Mouse (Mus musculus) lung, postnatal 14 days (tissue): ENCODE measurements around the gene Trmt1.

ENCODE experiments used
- DNase-seq: peaks from one replicate; pipeline ENCODE4 v3.0.0; 2021

Gene Trmt1

DNA sequence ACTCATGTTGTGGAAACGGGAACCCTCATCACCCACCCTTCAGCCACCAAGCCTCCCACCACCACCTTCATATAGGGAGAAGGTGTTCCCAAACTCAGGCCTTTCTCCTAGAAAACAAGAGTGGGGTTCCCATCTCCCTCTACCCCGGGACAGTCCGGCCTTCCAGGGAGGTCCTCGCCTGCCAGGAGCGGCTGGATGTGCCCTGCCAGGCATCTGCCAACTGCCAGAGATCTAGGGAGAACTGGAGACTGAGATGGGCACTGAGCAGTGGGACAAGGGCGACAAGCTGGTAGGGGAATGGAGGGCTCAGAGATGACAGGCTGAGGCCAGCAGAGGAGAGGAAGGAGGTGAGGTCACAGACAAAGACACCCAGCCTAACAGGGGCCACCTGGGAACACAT is 47.9 kb downstream of the Trmt1 start:
- no peak for DNase-seq

DNA sequence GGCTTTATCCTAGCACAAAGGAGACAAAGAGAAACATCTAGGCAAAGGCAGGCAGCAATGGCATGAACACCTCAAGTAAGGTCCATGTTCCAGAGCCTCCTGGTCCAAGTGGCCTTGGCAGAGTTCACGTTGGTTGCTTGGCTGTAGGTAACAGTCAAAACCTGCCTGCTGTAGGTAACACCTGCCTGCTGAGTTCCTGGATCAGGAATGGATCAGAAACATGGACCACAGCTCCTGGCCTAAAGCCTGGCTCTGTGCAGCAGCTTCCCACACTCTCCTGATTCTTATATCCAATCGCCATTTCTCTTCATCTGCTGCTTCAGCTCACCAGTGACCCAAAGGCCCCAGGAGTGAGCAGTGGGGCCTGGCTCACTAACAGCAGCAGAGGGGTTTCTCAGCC is 48.6 kb downstream of the Trmt1 start:
- DNase-seq: no peak

DNA sequence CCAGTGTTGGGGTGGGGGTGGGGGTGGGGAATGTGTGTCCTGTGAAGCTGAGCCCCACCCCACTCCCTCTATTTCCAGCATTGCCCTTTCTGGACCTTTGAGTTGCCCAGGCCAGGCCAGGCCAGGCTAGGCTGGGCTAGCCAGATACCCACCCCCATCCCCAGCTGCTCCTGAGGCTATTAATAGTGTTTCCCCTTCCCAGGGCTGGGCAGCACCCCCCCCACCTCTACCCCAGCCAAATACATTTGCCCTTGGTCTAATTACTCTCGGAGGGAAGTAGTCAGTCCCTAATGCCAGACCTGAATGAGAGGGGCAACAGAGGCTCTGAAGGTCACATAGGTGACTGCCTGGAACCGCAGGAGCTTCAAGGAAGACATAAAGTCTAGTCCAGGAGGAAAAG is 49.5 kb downstream of the Trmt1 start:
- DNase-seq: no peak

DNA sequence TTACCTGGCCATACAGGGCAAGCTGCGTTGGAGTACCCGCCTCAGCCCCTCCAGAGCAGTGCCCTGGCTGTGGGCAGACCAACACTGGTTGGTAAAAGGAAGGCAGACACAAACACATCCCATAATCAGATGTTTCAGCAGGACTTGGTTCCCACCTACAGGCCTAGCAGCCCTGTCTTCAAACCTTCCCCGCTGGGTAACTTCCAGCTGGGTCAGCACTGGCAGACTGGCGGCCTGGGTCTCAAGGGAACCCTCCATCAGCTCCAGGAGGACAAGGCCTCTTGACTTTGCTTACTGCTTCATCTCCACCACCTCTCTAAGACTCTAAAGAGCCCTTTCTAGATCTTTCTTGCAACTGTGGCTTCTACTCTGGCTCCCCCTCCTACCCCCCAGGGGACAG is 50.4 kb downstream of the Trmt1 start:
- no peak for DNase-seq

DNA sequence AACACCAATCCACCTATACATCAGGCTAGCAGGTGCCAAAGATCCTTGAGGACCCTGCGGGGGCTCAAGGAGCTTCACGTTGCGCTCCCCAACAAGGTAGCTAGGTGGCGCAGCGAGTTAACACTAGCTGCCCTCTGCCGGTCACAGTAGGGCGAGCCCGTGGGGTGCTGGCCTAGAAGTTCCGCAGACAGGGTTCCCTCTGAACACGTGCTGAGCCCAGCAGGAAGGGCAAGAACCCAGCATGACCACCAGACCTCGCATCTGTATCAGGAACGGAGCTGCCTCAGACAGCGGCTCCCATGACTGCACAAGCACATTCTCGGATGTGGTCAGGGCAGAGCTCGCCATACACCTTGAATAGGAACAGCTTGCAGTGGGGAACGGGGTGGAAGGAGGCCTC is 51.5 kb downstream of the Trmt1 start:
- DNase-seq: peak; percentile 88

DNA sequence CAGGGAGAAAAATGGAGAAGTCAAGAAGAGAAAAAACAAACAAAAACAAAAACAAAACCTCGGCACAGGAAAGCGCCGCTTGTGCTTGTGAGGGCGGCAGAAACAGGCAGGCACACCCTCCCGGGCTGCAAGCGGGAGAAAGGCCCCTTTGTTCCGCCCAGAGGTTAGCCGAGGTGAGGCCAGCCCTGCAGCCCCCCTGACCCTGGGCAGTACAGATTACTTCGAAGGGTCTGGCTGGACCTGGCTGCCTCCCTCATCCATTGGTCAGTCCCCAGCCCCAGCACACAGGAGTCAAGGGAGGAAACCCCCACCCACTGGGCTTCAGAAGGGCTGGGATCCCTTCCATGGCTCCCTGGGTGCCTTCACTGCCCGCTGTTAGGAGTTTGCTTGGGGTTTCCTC is 52.2 kb downstream of the Trmt1 start:
- no peak for DNase-seq

DNA sequence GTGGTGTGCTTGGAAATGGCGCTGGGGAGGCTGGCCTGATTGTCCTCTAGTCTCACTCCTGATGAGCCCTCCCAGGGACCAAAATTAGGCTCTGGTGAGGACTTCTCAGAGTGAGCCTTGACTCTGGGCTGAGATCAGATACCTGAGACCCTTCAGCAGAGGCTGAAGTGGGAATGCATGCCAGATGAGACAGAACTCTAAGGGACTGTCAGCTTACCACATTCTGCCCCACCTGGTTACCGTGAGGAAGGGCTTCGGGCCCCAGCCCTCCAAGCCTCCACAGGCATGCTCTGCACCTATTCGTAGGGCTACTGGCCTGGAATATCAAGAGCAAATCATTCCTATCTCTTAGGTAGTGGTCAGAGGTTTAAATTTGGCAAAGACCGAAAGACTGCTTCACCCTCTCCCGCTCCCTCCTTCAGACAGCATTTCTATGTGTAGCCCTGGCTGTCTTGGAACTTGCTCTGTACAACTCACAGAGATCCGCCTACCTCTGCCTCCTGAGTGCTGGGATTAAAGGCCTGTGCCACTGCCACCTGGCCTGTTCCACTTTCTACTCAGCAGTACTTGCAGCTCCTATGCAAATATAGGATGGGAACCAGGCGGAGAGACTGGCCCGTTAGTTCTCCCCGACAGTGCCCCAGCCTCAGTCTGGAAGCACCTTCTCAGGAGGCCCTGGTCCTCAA is 52.8 kb downstream of the Trmt1 start:
- no peak for DNase-seq

DNA sequence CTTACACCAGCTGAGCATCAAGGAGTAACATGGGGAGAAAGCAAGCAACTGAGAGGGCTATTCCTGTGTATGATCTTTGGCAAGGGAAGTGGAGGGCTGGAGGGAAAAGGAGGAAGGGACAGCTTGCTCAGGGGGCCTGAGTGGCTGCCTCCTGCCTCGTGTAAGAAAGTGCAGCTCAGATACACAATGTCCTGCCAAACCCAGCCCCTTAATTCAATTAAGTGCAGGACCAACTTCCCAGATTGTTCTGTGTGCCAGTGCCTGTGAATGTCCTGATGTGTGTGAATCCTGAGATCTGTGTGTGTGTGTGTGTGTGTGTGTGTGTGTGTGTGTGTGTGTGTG is 53.3 kb downstream of the Trmt1 start:
- no peak for DNase-seq

DNA sequence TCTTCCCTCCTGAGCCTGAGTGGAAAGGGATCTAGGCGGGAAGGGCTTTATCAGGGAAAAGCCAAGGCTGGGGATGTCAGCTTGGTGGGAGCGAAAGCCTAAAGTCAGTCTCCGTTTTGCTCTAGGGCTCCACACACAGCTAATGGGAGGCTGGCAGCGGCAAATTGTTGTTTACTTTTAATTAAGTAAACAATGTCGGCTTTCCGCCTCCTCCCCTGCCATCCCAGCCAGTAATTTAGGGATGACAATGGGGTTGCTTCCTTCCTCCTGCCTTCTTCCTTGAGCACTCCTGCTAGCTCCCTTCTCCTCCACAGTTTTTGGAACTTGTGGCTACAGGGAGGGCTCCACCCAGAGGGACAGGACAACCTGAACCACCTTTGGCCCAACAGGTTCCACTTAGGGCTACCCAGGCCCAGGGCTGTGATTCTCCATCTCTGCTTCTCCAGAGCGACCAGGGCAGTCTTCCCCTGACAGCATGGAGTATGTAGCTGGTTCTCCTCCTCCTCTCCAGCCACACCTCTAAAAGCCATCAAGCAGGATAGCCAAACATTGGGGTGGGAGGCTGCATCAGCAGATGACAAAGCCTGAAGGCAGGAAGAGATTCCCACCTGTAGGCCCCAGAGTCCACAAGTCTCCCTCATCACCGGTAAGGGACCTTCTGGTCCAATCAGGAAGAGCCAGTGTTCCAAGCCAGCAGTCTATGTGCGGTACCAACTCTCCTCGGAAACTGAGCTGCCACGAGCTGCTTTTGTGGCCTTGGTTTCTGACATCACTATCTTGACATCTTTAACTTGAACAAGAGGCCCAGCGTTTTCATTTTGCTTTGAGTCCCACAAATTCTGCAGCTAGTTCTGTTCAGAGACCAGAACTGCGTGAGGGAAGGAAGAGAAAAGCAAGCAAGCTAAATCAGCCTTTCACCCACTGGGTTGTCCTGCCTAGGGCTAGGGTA is 55.1 kb downstream of the Trmt1 start:
- no peak for DNase-seq

DNA sequence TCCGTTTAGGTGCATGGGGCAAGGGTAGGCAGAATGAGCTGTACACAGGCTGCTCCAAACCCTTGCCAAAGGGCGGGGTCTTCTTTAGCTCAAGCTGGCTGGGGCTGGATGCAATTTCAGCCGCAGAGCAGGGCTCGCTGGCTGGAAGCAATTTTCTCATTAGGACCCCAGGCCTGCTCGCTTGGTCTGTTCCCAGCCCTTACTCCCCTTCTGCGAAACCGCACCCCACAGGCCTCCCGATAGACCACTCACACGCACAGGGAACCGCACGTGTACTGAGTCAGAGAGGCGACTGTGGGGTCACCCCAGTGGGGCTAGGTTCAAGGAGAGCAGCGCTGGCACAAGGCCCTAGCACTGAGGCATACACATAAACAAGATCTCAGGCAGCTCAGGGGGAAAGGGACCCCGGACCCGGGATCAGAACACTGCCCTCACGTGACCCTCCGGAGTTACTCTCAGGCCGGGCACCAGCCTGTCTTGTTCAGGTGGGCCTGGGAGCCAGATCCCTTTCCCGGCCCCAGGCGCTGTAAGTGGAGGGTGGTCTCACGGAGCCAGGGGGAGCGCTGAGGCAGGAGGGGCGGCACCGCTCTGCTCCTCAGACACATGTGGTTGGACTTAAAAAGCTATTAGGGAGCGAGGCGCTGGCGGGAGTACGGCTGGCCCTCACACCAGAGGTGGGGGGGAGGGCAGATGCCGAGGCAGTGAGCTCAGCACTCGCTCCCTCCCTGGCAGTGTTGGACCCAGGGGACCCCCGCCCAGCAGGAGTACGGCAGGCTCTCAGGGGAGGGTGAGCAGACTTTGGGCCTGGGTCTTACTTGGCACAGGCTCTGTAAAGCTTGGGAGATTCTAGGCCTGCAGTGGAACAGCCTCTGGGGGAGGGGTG is 56.3 kb downstream of the Trmt1 start:
- peak; percentile 62 for DNase-seq

DNA sequence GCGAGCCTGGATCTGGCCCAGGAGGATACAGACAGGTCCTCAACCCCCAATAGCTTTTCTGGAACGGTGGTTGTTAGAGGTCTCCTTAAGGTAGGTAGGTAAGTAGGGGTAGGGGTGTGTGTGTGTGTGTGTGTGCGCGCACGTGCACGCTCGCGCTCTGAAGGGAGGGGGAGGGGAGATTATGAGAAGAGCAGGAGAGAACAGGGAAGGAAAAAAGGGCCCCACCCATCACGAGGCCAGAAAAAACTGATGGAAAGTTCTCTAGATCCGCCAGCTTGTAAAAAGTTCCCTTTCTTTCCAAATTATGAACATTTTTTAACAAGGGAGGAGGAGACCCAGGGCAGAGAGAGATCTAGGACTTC is 56.9 kb downstream of the Trmt1 start:
- no peak for DNase-seq

DNA sequence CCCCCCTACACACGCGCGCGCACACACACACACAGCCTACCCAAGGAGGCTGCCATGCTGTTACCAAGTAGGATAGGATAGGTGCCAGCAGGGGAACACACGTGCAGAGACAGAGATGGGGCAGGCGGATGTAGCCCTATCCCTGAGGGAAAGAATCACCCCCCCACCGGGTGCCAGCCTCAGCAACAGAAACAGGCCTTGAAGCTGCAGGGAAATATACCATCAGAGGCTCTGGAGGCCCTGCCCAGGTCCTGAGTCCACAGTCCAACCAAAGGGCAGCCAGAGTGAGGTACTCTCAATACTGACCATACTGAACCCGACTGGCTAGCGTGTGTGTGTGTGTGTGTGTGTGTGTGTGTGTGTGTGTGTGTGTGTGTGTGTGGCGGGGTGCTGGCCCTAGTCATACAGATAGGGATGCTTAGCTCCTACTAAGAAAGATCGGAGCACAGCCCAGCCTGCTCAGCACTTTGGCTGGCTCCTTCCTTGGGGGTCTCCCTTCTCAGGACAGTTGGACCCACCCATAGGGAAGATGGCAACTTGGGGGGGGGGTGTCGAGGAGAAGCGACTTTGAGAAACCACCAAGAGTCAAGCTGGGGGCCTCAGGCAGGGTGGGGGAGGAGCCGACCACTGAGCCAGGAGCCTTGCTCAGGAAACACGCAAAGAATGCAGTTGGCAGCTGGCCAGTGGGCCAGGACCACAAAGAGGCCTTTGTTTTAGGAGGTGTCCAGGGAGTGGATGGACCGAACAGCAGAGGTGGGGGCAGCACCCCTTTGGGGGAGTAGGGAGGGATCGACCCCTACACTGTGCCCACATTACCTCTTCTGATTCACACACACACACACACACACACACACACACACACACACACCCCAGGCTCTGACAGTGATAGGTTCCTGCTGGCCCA is 57.7 kb downstream of the Trmt1 start:
- DNase-seq: peak; percentile 89

DNA sequence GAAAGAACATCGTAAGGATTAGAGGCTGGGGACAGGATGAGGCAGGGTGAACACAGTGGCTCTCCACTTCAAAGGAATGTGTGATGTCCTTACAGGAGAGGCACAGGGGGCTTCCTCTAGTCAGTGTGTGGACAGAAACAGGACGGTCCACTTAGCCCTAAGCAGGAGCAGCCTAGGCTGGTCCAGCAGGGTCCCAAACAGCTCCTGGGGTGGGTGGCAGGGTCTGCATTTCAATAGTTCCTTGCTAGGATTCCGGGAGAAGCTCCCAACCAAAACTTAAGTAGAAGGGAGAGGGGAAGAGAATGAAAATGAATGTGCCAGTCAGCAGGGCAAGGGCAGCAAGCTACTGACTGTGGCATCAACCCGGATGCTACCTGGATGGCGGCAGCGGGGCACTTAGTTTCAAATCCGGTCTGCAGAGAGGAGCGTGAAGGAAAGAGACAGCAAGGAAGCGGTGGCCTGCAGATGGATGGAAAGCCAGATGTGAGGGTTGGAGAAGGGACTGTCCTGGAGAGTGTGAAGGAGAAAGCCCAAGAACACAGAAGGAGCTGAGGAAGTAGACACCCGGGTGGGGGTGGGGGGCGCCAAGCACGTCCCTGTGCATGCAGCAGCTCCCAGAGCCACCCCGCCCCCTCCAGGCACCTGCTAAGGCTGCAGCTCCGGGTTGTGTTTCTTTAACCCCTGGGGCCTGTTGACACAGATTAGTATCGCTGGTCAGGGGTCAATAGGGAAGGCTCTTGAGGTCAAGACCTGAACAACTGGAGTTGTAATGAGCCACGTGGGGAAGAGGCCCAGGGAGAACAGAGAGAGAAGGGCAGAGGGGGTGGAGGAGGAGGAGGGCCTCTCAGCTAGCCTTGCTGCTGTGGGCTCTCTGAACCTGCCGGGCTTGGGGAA is 59.2 kb downstream of the Trmt1 start:
- DNase-seq: no peak
